Mouse (Mus musculus): ENCODE measurements around the gene Kcna3.

Kcna3 gene

DNA sequence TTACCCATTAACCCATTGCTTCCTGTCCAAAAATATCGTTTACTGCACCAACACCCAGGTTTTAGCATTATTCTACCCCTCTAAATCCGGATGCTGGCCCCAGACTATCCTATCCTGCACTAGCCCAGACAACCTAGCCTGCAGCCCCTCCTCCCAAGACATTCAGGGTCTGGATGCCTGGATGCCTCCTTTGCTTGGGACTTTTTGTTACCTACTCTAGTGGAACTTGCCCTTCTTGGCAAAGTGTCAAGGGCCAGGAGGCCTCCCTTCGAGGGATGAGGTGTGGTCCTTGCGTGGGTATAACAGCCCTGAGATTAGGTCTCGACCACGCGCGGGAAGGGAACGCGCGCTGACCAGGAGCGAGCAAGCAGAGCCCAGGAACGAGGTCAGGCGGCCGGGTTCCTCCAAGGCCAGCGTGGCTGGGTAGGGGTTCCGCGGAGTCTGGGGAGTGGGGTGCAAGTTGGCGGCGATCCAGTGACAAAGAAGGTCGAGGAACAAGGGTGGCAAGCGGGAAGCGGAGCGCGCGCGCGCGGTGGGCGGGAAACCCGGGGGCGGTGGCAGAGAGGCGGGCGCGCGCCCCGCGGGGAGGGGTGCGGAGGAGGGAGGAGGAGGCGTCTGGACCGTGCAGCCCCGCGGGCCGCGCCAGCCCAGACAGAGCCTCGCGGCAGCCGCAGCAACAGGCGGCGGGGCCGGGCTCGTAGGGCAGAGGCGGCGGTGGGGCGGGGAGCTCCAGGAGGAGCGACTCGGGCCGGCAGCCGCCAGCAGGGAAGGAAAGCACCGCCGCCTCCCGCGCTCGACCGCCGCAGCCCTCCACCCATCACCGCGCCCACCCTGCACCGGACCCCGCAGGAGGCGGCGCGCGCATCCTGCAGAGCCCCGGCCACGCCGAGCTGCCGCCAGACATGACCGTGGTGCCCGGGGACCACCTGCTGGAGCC is at the start of gene Kcna3:
Kcna3 (plus strand) TSS at position 649 of the 937 bp plus-strand sequence.
- DNase-seq (ENCODE audit: low spot score), result peak; percentile 74

DNA sequence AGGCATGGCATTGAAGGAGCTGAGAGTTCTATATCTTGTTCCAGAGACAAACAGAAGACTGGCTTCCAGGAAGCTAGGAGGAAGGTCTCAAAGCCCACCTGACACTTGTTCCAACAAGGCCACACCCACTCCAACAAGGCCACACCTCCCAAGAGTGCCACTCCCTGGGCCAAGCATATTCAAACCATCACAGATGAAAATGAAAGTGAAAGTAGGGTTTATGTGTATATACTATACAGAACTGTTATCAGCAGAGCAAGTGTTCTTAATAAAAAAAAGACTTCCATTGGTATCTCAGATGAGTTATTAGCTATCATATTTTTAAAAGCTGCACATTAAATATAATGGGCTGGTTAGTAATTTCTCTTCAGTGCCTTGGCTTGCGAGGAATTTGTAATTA is 44.6 kb upstream of the Kcna3 start:
- no peak for DNase-seq (ENCODE audit: low spot score)

- no peak for DNase-seq (ENCODE audit: low spot score)
These were observed 40.6 kb upstream of the Kcna3 start for GRCm38 (mm10) chr3:106995347-106995746.

DNA sequence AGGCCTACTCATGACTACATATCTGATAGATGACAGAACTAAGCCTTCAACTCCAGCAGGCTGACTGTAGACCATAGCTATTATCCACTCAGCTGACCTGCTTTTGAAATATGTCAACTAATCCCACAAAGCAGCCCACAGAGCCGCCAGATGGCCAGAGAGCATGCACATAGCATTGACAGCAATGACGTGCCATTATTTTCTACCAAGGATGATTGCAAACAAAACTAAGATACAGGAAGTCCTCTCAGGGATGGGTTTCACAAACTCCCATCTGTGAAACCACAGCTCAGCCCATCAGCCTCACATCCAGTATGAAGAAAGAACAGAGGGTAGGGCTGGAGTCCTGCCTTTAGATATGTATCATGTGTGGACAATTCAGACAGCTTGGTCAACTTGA is 39.8 kb upstream of the Kcna3 start:
- no peak for DNase-seq (ENCODE audit: low spot score)

- DNase-seq (ENCODE audit: low spot score), result no peak
These were observed 37.6 kb upstream of the Kcna3 start for GRCm38 (mm10) chr3:106998370-106998769.

DNA sequence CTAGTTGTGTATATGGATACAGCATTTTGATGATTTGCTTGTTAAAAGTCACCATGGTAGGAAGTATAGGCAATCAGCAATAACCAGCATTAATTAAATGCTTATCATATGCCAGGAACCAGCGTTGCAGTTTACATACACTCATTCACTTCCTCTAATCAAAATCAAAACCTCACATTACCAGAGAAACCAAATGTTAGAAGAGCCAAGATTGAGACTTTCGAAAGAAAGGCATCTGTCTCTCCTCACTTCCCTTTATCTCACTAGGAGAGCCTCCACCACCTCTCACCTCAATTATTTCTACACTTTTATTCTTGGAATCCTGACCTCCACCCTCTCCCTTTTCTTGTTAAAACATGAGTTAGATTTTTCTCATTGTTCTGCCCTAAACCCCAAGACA is 35.8 kb upstream of the Kcna3 start:
- no peak for DNase-seq (ENCODE audit: low spot score)

DNA sequence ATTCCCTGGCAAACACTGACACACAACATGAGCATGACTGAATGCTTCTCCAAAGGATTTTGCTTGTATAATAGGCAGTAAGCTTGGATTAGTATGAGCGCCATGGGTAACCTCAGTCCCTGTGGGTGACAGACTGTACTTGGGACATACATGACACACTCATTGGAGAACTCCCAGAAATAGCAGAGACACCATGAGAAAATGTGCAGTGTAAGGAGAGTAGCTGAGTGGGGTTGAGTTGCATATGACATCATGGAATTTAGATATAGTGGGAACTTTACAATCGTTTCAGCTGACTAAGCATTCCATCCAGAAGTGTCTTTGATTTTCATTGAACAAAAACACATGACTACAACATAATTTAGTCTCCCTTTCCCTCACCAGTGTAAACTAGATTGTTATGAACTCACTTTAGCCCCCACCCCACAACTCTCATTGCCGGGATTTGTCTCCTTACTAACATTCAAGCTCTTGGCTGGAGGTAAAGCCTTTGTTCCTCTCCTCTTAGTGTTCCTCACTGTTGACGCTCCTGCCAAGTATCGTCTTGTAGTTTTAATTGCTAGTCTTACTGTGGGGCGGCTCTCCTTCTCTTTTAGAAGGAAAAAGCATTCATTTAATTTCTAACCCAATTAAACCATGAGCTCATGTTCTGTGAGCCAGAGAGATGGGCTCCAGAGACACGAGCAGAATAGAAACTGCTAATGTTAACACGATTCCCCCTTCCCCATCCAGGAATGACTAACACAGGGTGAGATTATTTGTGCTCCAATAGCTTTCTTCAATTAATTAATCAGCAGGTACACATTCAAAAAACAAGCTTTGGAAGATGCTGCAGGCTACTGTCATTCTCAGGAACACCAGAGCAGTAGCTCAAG is 33.5 kb upstream of the Kcna3 start:
- DNase-seq (ENCODE audit: low spot score), result no peak

- no peak for DNase-seq (ENCODE audit: low spot score)
These were observed 26.5 kb upstream of the Kcna3 start for GRCm38 (mm10) chr3:107009329-107010076.

- DNase-seq (ENCODE audit: low spot score), result no peak
These were observed 17.7 kb upstream of the Kcna3 start for GRCm38 (mm10) chr3:107018286-107018685.

DNA sequence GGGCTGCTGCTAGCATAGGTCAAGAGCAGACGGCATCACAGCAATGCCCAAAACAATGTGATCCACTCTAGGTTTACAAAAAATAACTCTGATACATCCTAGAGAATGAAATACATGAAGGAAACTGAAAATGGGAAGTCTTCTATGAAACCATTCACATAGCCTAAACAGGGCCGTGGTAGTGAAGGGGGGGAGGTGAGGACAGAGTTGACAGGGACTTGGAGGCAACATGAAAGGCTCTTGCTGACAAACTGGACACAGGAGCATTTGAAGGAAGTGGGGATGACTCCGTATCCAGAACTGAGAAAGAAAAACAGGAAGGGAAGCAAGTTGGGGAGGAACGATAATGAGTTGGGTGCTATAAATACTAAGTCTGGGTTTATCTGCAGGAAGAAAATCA is 4.4 kb upstream of the Kcna3 start:
- DNase-seq (ENCODE audit: low spot score), result no peak

DNA sequence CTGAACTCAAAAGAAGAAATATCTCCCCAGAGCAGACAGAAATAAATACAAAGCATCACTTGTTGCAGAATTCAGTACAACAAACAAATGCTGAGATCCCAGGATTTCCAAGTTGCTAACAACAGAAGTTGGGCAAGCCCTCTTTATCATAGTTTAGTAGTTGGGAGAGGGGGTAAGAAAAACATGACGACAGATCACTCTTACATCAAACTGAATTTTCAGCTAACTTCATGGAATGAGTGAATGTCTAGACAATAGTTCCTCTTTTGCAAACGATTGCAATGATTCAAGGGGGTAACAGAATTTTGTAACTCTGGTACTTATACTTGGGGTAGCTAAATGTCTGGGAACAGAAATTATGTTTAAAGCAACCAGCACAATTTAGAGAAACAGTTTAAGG is 1.2 kb upstream of the Kcna3 start:
- no peak for DNase-seq (ENCODE audit: low spot score)

- DNase-seq (ENCODE audit: low spot score), result no peak
These were observed 580 bp downstream of the Kcna3 start for GRCm38 (mm10) chr3:107036458-107037039.

DNA sequence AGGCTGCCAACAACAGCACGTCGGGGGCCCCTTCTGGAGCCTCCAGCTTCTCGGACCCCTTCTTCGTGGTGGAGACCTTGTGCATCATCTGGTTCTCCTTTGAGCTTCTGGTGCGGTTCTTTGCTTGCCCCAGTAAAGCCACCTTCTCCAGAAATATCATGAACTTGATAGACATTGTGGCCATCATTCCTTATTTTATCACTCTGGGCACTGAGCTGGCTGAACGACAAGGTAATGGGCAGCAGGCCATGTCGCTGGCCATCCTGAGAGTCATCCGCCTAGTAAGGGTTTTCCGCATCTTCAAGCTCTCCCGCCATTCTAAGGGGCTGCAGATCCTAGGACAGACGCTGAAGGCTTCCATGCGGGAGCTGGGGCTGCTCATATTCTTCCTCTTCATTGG is 1.1 kb downstream of the Kcna3 start:
- DNase-seq (ENCODE audit: low spot score), result no peak

DNA sequence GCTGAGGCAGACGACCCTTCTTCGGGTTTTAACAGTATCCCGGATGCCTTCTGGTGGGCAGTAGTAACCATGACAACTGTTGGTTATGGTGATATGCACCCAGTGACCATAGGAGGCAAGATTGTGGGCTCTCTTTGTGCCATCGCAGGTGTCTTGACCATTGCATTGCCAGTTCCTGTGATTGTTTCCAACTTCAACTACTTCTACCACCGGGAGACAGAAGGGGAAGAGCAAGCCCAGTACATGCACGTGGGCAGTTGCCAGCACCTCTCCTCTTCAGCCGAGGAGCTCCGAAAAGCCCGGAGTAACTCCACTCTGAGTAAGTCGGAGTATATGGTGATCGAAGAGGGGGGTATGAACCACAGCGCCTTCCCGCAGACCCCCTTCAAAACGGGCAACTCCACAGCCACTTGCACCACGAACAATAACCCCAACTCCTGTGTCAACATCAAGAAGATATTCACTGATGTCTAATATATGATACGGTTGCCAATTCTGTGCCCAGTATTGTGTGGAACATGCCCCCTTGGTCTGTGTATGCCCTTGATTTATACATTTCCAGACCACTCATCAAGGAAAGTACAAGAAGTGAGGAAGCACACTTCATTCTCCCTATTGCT is 1.7 kb downstream of the Kcna3 start:
- no peak for DNase-seq (ENCODE audit: low spot score)

DNA sequence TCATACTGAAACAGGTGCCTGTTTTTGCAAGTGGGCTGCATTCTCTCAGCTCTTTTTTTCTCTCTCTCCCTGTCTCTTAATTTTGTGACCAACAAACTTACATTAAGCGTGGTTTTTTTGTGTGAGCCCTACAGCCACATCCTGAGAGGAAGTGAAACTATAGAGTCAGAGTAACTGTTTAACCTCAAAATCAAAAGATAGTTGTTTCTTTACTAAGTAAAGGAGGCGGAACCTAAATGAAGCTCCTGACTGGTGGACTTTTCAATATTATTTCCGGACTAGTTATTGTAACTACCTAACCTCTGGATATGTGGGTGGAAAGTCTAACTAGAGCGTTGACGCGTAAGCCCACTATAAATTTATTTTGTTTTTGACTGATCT is 2.2 kb downstream of the Kcna3 start:
- DNase-seq (ENCODE audit: low spot score), result no peak

DNA sequence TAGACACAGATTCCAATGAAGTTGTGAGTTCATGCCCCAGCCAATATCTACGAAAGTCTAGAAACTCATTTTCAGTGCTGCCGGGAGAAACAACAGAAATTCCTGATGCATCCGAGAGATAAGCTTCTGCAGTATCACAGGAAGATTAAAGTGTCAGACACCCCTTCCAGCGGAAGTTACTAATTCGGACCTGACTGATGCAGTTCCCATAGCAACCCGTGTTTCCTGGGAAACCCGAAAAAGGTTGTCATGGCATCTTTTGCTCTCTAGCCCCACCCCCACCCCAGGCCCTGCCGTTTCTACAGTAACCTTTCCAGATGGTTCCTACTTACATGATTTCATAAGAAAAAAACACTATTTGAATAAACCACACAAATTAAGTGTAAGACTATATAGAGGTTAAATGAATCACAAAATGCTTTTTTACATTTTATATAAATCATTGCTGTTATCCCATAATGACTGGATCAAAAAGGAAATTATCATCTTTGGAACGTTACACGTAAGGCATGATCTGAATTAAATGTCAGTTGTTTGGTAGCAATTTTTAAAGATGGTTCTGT is 2.8 kb downstream of the Kcna3 start:
- DNase-seq (ENCODE audit: low spot score), result no peak

DNA sequence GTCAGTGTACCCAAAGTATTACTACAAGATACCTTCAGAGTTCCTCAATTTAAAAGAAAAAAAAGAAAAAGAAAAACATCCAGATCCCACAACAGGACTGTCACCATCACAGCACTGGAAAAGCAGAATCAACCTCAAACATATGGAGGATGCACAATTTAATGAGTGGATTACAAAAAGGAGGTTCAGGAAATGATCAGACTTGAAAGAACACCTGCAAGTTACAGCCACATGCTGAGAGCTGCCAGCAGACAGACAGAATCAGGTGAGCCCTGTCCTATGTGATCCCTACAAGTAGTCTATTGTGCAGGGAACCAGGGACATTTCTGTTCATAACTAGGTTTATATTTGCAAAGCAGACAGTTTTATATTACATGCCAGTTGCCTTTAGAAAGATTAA is 3.3 kb downstream of the Kcna3 start:
- no peak for DNase-seq (ENCODE audit: low spot score)

DNA sequence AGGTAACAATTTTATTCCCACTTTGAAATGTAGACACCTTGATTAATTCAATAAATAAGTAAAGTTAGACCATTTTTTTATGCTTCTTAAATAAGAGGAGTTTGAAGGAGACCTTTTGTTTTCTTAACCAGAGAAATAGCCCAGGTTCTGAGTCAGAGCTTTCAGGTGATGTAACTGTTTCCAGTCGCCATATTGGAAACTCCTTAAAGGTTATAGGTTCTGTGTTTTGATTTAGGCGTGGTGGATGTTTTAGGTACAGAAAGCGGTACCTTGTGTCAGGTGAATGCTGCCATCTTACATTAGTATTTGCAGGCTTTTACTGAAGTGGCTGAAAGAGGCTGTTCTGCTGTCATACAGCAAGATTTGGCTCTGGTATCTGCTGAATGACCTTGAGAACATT is 4.4 kb downstream of the Kcna3 start:
- DNase-seq (ENCODE audit: low spot score), result no peak

GRCm38 (mm10) chr3:107041718-107042117 is 5.7 kb downstream of the Kcna3 start:
- no peak for DNase-seq (ENCODE audit: low spot score)

- DNase-seq (ENCODE audit: low spot score), result no peak
These were observed 25.5 kb downstream of the Kcna3 start for GRCm38 (mm10) chr3:107061468-107061867.

DNA sequence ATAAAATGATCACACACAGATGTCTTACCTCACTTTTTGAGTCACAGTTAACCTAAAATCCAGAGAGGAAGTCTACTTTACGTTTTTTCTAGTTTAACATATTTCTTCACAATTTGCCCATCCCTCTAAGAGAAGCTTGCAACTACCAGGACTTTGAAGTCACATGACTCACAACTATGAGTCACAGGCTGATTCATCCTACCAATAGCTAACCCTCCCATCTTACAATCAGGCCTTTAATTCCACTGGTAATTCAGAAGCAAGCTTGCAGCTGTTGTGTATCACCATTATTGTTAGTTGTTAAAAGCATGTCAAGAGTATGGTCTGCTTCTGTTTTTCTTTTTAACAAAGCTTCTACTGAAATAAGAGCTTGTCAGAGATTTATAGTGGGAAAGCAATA is 26.8 kb downstream of the Kcna3 start:
- DNase-seq (ENCODE audit: low spot score), result no peak
